ENCODE assay signal across 8 mouse cellular contexts in genomic region chr13:23709714-23710373, GRCm38 (mm10). TPM values are rescaled to one million over a fixed set of nuclear protein-coding genes. Genes with fewer than 3 reads are reported as not detected.
DNase-seq lines count a peak whose midpoint lies in the region; ATAC-seq and TF ChIP-seq lines count a peak whose summit lies in the region.

No protein-coding gene starts in this region.

- DNase-seq in gastrocnemius, adult 2 months = no peak
- DNase-seq in gastrocnemius, postnatal 10 days = no peak
- DNase-seq in Muller cell, postnatal 12 days (ENCODE audit: inconsistent ontology term) = peak; percentile 79
- DNase-seq in liver, postnatal 0 days = no peak
- DNase-seq in testis, postnatal 10 days (ENCODE audit: low spot score) = peak; percentile 55
- no peak for DNase-seq in ovary, postnatal 10 days (ENCODE audit: low spot score)

- WGBS in heart, embryonic 16.5 days = 32% methylated on average over 15 of the region's 15 CpGs
- 30% methylated on average over 15 of the region's 15 CpGs for WGBS in liver, postnatal 0 days (ENCODE audit: insufficient replicate concordance)

- peaks cover 12% of the 10 kb centered on the region for H3K4me1 ChIP-seq in heart, embryonic 16.5 days (ENCODE audit: control insufficient read depth, insufficient read depth, low read length)
- H3K4me1 ChIP-seq in liver, postnatal 0 days (ENCODE audit: insufficient read depth) = peaks cover 14% of the 10 kb centered on the region; the same call in 1 of the 2 replicates

- H3K4me2 ChIP-seq in heart, embryonic 16.5 days (ENCODE audit: low read depth, low read length) = peak overlapping the region; percentile 91
- peak overlapping the region; percentile 74 for H3K4me2 ChIP-seq in liver, postnatal 0 days (ENCODE audit: low read depth, low read length)

- peak overlapping the region; percentile 89 for H3K4me3 ChIP-seq in gastrocnemius, adult 2 months
- peak overlapping the region; percentile 65 for H3K4me3 ChIP-seq in heart, embryonic 16.5 days (ENCODE audit: low read length)
- peak overlapping the region; percentile 51 for H3K4me3 ChIP-seq in liver, postnatal 0 days (ENCODE audit: low read depth, low read length)

- no peaks in the 10 kb centered on the region for H3K36me3 ChIP-seq in heart, embryonic 16.5 days (ENCODE audit: control insufficient read depth, insufficient read depth)
- H3K36me3 ChIP-seq in liver, postnatal 0 days (replicated peaks; ENCODE audit: insufficient read depth, low read length) = no peaks in the 10 kb centered on the region

- no peaks in the 10 kb centered on the region for H3K27me3 ChIP-seq in heart, embryonic 16.5 days (ENCODE audit: control insufficient read depth, insufficient read depth, low read length)
- no peaks in the 10 kb centered on the region for H3K27me3 ChIP-seq in liver, postnatal 0 days (ENCODE audit: insufficient read depth, low read length)

- peak overlapping the region; percentile 94 for H3K27ac ChIP-seq in gastrocnemius, adult 2 months
- peak overlapping the region; percentile 61 for H3K27ac ChIP-seq in heart, embryonic 16.5 days (ENCODE audit: low read length)
- H3K27ac ChIP-seq in liver, postnatal 0 days (ENCODE audit: low read depth) = peak overlapping the region; percentile 93

- no peak for TF ChIP-seq CTCF in gastrocnemius, adult 2 months (IDR thresholded peaks at IDR 0.05)
- TF ChIP-seq CTCF in liver, postnatal 0 days (IDR thresholded peaks at IDR 0.05; ENCODE audit: low read depth) = no peak

- TF ChIP-seq EP300 in liver, postnatal 0 days (IDR thresholded peaks at IDR 0.05; ENCODE audit: low read depth) = no peak

- peak overlapping the region; percentile 79 for H3K9ac ChIP-seq in heart, embryonic 16.5 days (ENCODE audit: low read length)
- H3K9ac ChIP-seq in liver, postnatal 0 days (replicated peaks) = peak overlapping the region; percentile 74

- no peak for ATAC-seq in heart, embryonic 16.5 days (replicated peaks; ENCODE audit: extremely low read depth, insufficient read depth, low FRiP score)
- peak; percentile 58 for ATAC-seq in liver, postnatal 0 days
- ATAC-seq in erythroid progenitor cell, adult 5-6 weeks (replicated peaks; ENCODE audit: low FRiP score, poor library complexity, severe bottlenecking) = no peak

- intact Hi-C loops in gastrocnemius, adult 2 months (cut with DNase I) = no loop called here

- no peaks in the 10 kb centered on the region for H3K9me3 ChIP-seq in heart, embryonic 16.5 days (replicated peaks; ENCODE audit: control insufficient read depth, low read length)
- H3K9me3 ChIP-seq in liver, postnatal 0 days (ENCODE audit: low read length) = no peaks in the 10 kb centered on the region

RNA-seq across cellular contexts. Expression of gene Hfe, which starts 0.8 kb away (rescaled TPM):
- total RNA-seq in gastrocnemius, adult 2 months (2021) = 10 to 100 TPM; 16.0 to 18.7 TPM
- total RNA-seq in gastrocnemius, postnatal 10 days (2021) = 1 to 10 TPM; 8.1 to 9.5 TPM
- polyA plus RNA-seq in heart, embryonic 16.5 days (2015; fragmentation: Nextera tagmentation; extraction: Ambion mirVana) = 11.7 and 14.9 TPM in 2 replicates
- polyA plus RNA-seq in liver, postnatal 0 days (2015; fragmentation: Nextera tagmentation; extraction: Ambion mirVana) = 24.0 and 25.1 TPM in 2 replicates
- 7.5 and 14.1 TPM in 2 replicates for total RNA-seq in erythroid progenitor cell, adult 5-6 weeks (2015; ENCODE audit: low replicate concordance)
- 0.77 and 2.2 TPM in 2 replicates for total RNA-seq in erythroid progenitor cell, adult 5-6 weeks (2017; ENCODE audit: low replicate concordance)

RNA-seq across cellular contexts. Expression of gene Hist1h4c, which starts 11.6 kb away (rescaled TPM):
- total RNA-seq in gastrocnemius, adult 2 months (2021) = 10 to 100 TPM; 49.8 to 61.2 TPM
- total RNA-seq in gastrocnemius, postnatal 10 days (2021) = 100 to 1,000 TPM; 153 to 157 TPM
- polyA plus RNA-seq in heart, embryonic 16.5 days (2015; fragmentation: Nextera tagmentation; extraction: Ambion mirVana) = 1.9 and 2.8 TPM in 2 replicates
- polyA plus RNA-seq in liver, postnatal 0 days (2015; fragmentation: Nextera tagmentation; extraction: Ambion mirVana) = 6.2 and 6.5 TPM in 2 replicates
- 225 and 268 TPM in 2 replicates for total RNA-seq in erythroid progenitor cell, adult 5-6 weeks (2015; ENCODE audit: low replicate concordance)
- 667 and 1,084 TPM in 2 replicates for total RNA-seq in erythroid progenitor cell, adult 5-6 weeks (2017; ENCODE audit: low replicate concordance)

RNA-seq across cellular contexts. Expression of gene Hist1h1t, which starts 14.2 kb away (rescaled TPM):
- total RNA-seq in gastrocnemius, adult 2 months (2021) = not detected
- under 1 TPM; 0.59 to 0.63 TPM for total RNA-seq in gastrocnemius, postnatal 10 days (2021)
- polyA plus RNA-seq in heart, embryonic 16.5 days (2015; fragmentation: Nextera tagmentation; extraction: Ambion mirVana) = not detected in 2 replicates
- polyA plus RNA-seq in liver, postnatal 0 days (2015; fragmentation: Nextera tagmentation; extraction: Ambion mirVana) = not detected in 2 replicates
- total RNA-seq in erythroid progenitor cell, adult 5-6 weeks (2015; ENCODE audit: low replicate concordance) = 2.2 TPM in 1 of 2 replicates, not detected in the other
- total RNA-seq in erythroid progenitor cell, adult 5-6 weeks (2017; ENCODE audit: low replicate concordance) = 3.5 and 8.2 TPM in 2 replicates

RNA-seq across cellular contexts. Expression of gene Hist1h2bc, which starts 25.8 kb away (rescaled TPM):
- total RNA-seq in gastrocnemius, adult 2 months (2021) = 10 to 100 TPM; 59.1 to 76.4 TPM
- 10 to 100 TPM; 87.0 to 92.4 TPM for total RNA-seq in gastrocnemius, postnatal 10 days (2021)
- 49.7 and 53.7 TPM in 2 replicates for polyA plus RNA-seq in heart, embryonic 16.5 days (2015; fragmentation: Nextera tagmentation; extraction: Ambion mirVana)
- 168 and 180 TPM in 2 replicates for polyA plus RNA-seq in liver, postnatal 0 days (2015; fragmentation: Nextera tagmentation; extraction: Ambion mirVana)
- 84.3 and 136 TPM in 2 replicates for total RNA-seq in erythroid progenitor cell, adult 5-6 weeks (2015; ENCODE audit: low replicate concordance)
- 401 and 556 TPM in 2 replicates for total RNA-seq in erythroid progenitor cell, adult 5-6 weeks (2017; ENCODE audit: low replicate concordance)

RNA-seq across cellular contexts. Expression of gene Hist1h2ac, which starts 26.1 kb away (rescaled TPM):
- under 1 TPM; 0.84 to 0.92 TPM for total RNA-seq in gastrocnemius, adult 2 months (2021)
- 1 to 10 TPM; 6.3 to 6.7 TPM for total RNA-seq in gastrocnemius, postnatal 10 days (2021)
- polyA plus RNA-seq in heart, embryonic 16.5 days (2015; fragmentation: Nextera tagmentation; extraction: Ambion mirVana) = 0.52 and 0.75 TPM in 2 replicates
- 0.86 and 0.88 TPM in 2 replicates for polyA plus RNA-seq in liver, postnatal 0 days (2015; fragmentation: Nextera tagmentation; extraction: Ambion mirVana)
- 7.5 and 8.3 TPM in 2 replicates for total RNA-seq in erythroid progenitor cell, adult 5-6 weeks (2015; ENCODE audit: low replicate concordance)
- 152 and 187 TPM in 2 replicates for total RNA-seq in erythroid progenitor cell, adult 5-6 weeks (2017; ENCODE audit: low replicate concordance)

Comparison
In these comparisons a context has a peak if more than half of its experiments do, and no peak if none do; other contexts are left out.
1. DNase-seq: peak in Muller cell, postnatal 12 days (single experiment) and testis, postnatal 10 days (single experiment); none in gastrocnemius, adult 2 months (single experiment), gastrocnemius, postnatal 10 days (single experiment), liver, postnatal 0 days (single experiment) and ovary, postnatal 10 days (single experiment).
2. Peak in every context shown above with its lines, with median percentiles within 50 percentile points of each other: H3K27ac ChIP-seq and H3K4me3 ChIP-seq.